Mouse (Mus musculus) liver, embryonic 11.5 days (tissue): Measurements from ENCODE around the gene Man2c1. TPM values are rescaled to one million over a fixed set of nuclear protein-coding genes. Genes with fewer than 3 reads are reported as not detected.

Source experiments
- ATAC-seq: fragments of 200-750 bp; cut with Nextera tagmentation; replicated peaks from 2 replicates; pipeline ENCODE4 v1.8.0; 2017; ENCODE audit warnings: moderate number of reproducible peaks, mild to moderate bottlenecking, moderate TSS enrichment, moderate library complexity; ENCODE audit not compliant: low FRiP score
- DNase-seq: peaks from one replicate; pipeline ENCODE4 v3.0.0-alpha.2; 2017; ENCODE audit warnings: low spot score
- H3K27ac ChIP-seq: fragments of 300-500 bp; sonication (generic); 2 replicates; pipeline ENCODE4 v1.5.1; 2014; ENCODE audit warnings: mild to moderate bottlenecking, low read depth, low read length, control low read depth
- H3K27me3 ChIP-seq: fragments of 300-500 bp; sonication (generic); replicated peaks from 2 replicates; pipeline ENCODE4 v1.6.1; 2014; ENCODE audit warnings: low read length, mixed read lengths; ENCODE audit not compliant: control insufficient read depth, insufficient read depth
- H3K36me3 ChIP-seq: fragments of 300-500 bp; sonication (generic); 2 replicates; pipeline ENCODE4 v1.6.1; 2014; ENCODE audit warnings: mild to moderate bottlenecking, low read length, moderate library complexity, mixed read lengths; ENCODE audit not compliant: control insufficient read depth, insufficient read depth
- H3K4me1 ChIP-seq: fragments of 300-500 bp; sonication (generic); replicated peaks from 2 replicates; pipeline ENCODE4 v1.6.1; 2014; ENCODE audit warnings: low read length, mixed read lengths; ENCODE audit not compliant: control insufficient read depth, insufficient read depth
- H3K4me2 ChIP-seq: fragments of 300-500 bp; sonication (generic); 2 replicates; pipeline ENCODE4 v1.6.1; 2014; ENCODE audit warnings: mild to moderate bottlenecking, control low read depth, moderate library complexity
- H3K4me3 ChIP-seq: fragments of 300-500 bp; sonication (generic); 2 replicates; pipeline ENCODE4 v1.5.1; 2014; ENCODE audit warnings: low read depth, low read length, control low read depth
- H3K9ac ChIP-seq: fragments of 300-500 bp; sonication (generic); 2 replicates; pipeline ENCODE4 v1.6.1; 2014; ENCODE audit warnings: low read depth, low read length, control low read depth
- H3K9me3 ChIP-seq: fragments of 300-500 bp; sonication (generic); 2 replicates; pipeline ENCODE4 v1.6.1; 2016; ENCODE audit warnings: low read length, inconsistent platforms, mixed read lengths; ENCODE audit not compliant: control insufficient read depth
- WGBS: fragments of 180-500 bp; shearing (Covaris S2); extraction: QIAGEN DNeasy Blood & Tissue Kit; methylation state at CpG from one replicate; pipeline ENCODE4 v1.1.7; 2014; 5-methylcytosine and 5-hydroxymethylcytosine counted together
- polyA plus RNA-seq: library from polyadenylated mRNA; unstranded; fragments of >200 nt; fragmentation: Nextera tagmentation; extraction: Ambion mirVana; gene quantifications from 2 replicates; pipeline ENCODE4 v1.2.1, GENCODE M21; 2014

Man2c1 gene
- polyA plus RNA-seq, 1 experiment from 2014 or later: 45.0 TPM

DNA sequence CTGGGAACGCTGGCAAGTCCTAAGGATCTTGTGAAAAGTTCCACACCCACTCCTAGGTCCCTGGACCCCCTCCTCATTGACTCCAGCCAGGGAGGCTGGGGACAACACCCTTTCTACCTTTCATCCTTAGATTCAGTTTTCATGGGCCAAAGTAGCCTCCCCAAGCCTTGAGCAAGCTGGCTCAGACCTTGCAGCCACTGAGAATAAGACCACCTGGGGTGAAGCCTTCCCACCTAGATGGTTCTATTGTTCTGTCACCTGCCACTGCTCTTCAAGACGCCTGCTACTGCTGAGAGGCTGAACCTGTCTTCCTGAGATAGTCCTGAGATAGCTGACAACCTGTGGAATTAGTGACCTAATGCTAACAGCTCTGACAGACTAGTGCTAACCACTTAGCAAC, 32.6 kb downstream of the Man2c1 start:
- ATAC-seq (no peak), DNase-seq (no peak)
- Histone ChIP-seq H3K27me3 (no peaks in the 10 kb centered on the region), H3K9me3 (no peaks in the 10 kb centered on the region), H3K27ac (no peak overlapping the region), H3K4me3 (no peak overlapping the region), H3K36me3 (no peaks in the 10 kb centered on the region), H3K9ac (no peak overlapping the region), H3K4me1 (no peaks in the 10 kb centered on the region; the same call in 1 of the 2 replicates), H3K4me2 (no peak overlapping the region)
- WGBS: 40% methylated on average over 2 of the region's 2 CpGs

GRCm38 (mm10) chr9:57166173-57166572, 35.7 kb downstream of the Man2c1 start:
- DNase-seq (no peak), ATAC-seq (no peak)
- Histone ChIP-seq H3K9me3 (no peaks in the 10 kb centered on the region), H3K9ac (no peak overlapping the region), H3K27ac (no peak overlapping the region), H3K27me3 (no peaks in the 10 kb centered on the region), H3K36me3 (no peaks in the 10 kb centered on the region), H3K4me1 (no peaks in the 10 kb centered on the region), H3K4me3 (no peak overlapping the region), H3K4me2 (no peak overlapping the region)
- WGBS: 82% methylated on average over 2 of the region's 2 CpGs

GRCm38 (mm10) chr9:57168411-57168810, 37.9 kb downstream of the Man2c1 start:
- no peak overlapping the region for H3K4me2 ChIP-seq
- H3K4me3 ChIP-seq: no peak overlapping the region
- H3K27me3 ChIP-seq: no peaks in the 10 kb centered on the region
- no peaks in the 10 kb centered on the region for H3K36me3 ChIP-seq
- no peak overlapping the region for H3K27ac ChIP-seq
- H3K4me1 ChIP-seq: no peaks in the 10 kb centered on the region
- DNase-seq: no peak
- no peak for ATAC-seq
- no peak overlapping the region for H3K9ac ChIP-seq
- 75% methylated on average over 5 of the region's 5 CpGs for WGBS
- no peaks in the 10 kb centered on the region for H3K9me3 ChIP-seq

Other genes with a start within 250 kb of the Man2c1 start
- 3.8 and 3.9 TPM in 2 replicates for gene Snx33, start 202.3 kb upstream of the Man2c1 start, polyA plus RNA-seq
- gene Imp3, start 193.2 kb upstream of the Man2c1 start, polyA plus RNA-seq: 105 and 110 TPM in 2 replicates
- gene Snupn, start 179.8 kb upstream of the Man2c1 start, polyA plus RNA-seq: 21.7 and 22.6 TPM in 2 replicates
- gene Ptpn9, start 135.8 kb upstream of the Man2c1 start, polyA plus RNA-seq: 14.0 and 14.8 TPM in 2 replicates
- gene Sin3a, start 58.6 kb upstream of the Man2c1 start, polyA plus RNA-seq: 37.1 and 37.8 TPM in 2 replicates
- 4.1 and 4.5 TPM in 2 replicates for gene Neil1, start 17.6 kb downstream of the Man2c1 start, polyA plus RNA-seq
- 94.4 and 96.7 TPM in 2 replicates for gene Commd4, start 27.6 kb downstream of the Man2c1 start, polyA plus RNA-seq
- gene Trcg1, start 105.9 kb downstream of the Man2c1 start, polyA plus RNA-seq: not detected in 2 replicates
- 27.0 and 29.5 TPM in 2 replicates for gene 1700017B05Rik, start 131.9 kb downstream of the Man2c1 start, polyA plus RNA-seq